Mouse (Mus musculus) liver, embryonic 12.5 days (tissue): ENCODE measurements around the gene Aco2. TPM values are rescaled to one million over a fixed set of nuclear protein-coding genes. Genes with fewer than 3 reads are reported as not detected.

ENCODE experiments used
- ATAC-seq: fragments of 200-750 bp; cut with Nextera tagmentation; 2 replicates; pipeline ENCODE4 v1.8.0; 2017; ENCODE audit warnings: moderate number of reproducible peaks, mild to moderate bottlenecking, moderate library complexity
- H3K27ac ChIP-seq: fragments of 300-500 bp; sonication (generic); 2 replicates; pipeline ENCODE4 v1.5.1; 2016; ENCODE audit warnings: mild to moderate bottlenecking
- H3K27me3 ChIP-seq: fragments of 300-500 bp; sonication (generic); replicated peaks from 2 replicates; pipeline ENCODE4 v1.6.1; 2016; ENCODE audit warnings: mild to moderate bottlenecking, moderate library complexity
- H3K36me3 ChIP-seq: fragments of 300-500 bp; sonication (generic); 2 replicates; pipeline ENCODE4 v1.6.1; 2016; ENCODE audit warnings: mild to moderate bottlenecking, moderate library complexity
- H3K4me1 ChIP-seq: fragments of 300-500 bp; sonication (generic); 2 replicates; pipeline ENCODE4 v1.6.1; 2016
- H3K4me2 ChIP-seq: fragments of 300-500 bp; sonication (generic); 2 replicates; pipeline ENCODE4 v1.6.1; 2016; ENCODE audit warnings: mild to moderate bottlenecking, moderate library complexity
- H3K4me3 ChIP-seq: fragments of 300-500 bp; sonication (generic); 2 replicates; pipeline ENCODE4 v1.5.1; 2016; ENCODE audit warnings: mild to moderate bottlenecking, moderate library complexity
- H3K9ac ChIP-seq: fragments of 300-500 bp; sonication (generic); 2 replicates; pipeline ENCODE4 v1.6.1; 2016; ENCODE audit warnings: mild to moderate bottlenecking, moderate library complexity
- H3K9me3 ChIP-seq: fragments of 300-500 bp; sonication (generic); replicated peaks from 2 replicates; pipeline ENCODE4 v1.6.1; 2016; ENCODE audit warnings: mild to moderate bottlenecking, moderate library complexity
- WGBS: fragments of 180-500 bp; shearing (Covaris S2); methylation state at CpG from one replicate; pipeline ENCODE4 v1.1.7; 2016; ENCODE audit not compliant: insufficient replicate concordance; 5-methylcytosine and 5-hydroxymethylcytosine counted together
- polyA plus RNA-seq: library from polyadenylated mRNA; unstranded; fragments of >200 nt; fragmentation: Nextera tagmentation; extraction: Ambion mirVana; gene quantifications from 2 replicates; pipeline ENCODE4 v1.2.1, GENCODE M21; 2016

Gene Aco2
- polyA plus RNA-seq, 1 experiment from 2014 or later, result 132 TPM

GRCm38 (mm10) chr15:81961078-81961451 lies 89.0 kb downstream of the Aco2 start:
- peak overlapping the region; percentile 63 for H3K9ac ChIP-seq

GRCm38 (mm10) chr15:81964262-81964661 lies 92.2 kb downstream of the Aco2 start:
- Histone ChIP-seq H3K4me3 (no peak overlapping the region), H3K27ac (no peak overlapping the region), H3K9ac (no peak overlapping the region), H3K4me2 (no peak overlapping the region), H3K36me3 (no peaks in the 10 kb centered on the region), H3K27me3 (peaks cover 15% of the 10 kb centered on the region), H3K9me3 (no peaks in the 10 kb centered on the region), H3K4me1 (peaks cover 39% of the 10 kb centered on the region)
- WGBS, result 18% methylated on average over 1 of the region's 1 CpGs
- no peak for ATAC-seq

More at GRCm38 (mm10) chr15:81961078-81961451, 89.0 kb downstream of the Aco2 start:
- peak overlapping the region; percentile 100 for H3K4me2 ChIP-seq
- H3K27me3 ChIP-seq, result 0 out of 2 replicates have a peak, but pooled peaks cover 3% of the 10 kb centered on the region
- H3K4me3 ChIP-seq, result peak overlapping the region; percentile 82
- peak overlapping the region; percentile 91 for H3K27ac ChIP-seq
- H3K4me1 ChIP-seq, result peaks cover 34% of the 10 kb centered on the region
- H3K36me3 ChIP-seq, result peaks cover 11% of the 10 kb centered on the region; the same call in 1 of the 2 replicates
- WGBS, result 0% methylated on average over 5 of the region's 8 CpGs
- H3K9me3 ChIP-seq, result no peaks in the 10 kb centered on the region
- ATAC-seq, result peak; percentile 73

Other genes with a start within 250 kb of the Aco2 start
- gene L3mbtl2, start 208.4 kb upstream of the Aco2 start, polyA plus RNA-seq, result 29.0 and 29.6 TPM in 2 replicates
- gene Chadl, start 175.0 kb upstream of the Aco2 start, polyA plus RNA-seq, result 0.38 and 0.48 TPM in 2 replicates
- 9.8 and 10.0 TPM in 2 replicates for gene Zc3h7b, start 127.3 kb upstream of the Aco2 start, polyA plus RNA-seq
- gene Rangap1, start 126.8 kb upstream of the Aco2 start, polyA plus RNA-seq, result 113 and 121 TPM in 2 replicates
- 8.4 and 9.5 TPM in 2 replicates for gene Tef, start 69.9 kb upstream of the Aco2 start, polyA plus RNA-seq
- gene Tob2, start 13.5 kb upstream of the Aco2 start, polyA plus RNA-seq, result 12.8 and 14.5 TPM in 2 replicates
- gene Phf5a, start 398 bp upstream of the Aco2 start, polyA plus RNA-seq, result 140 and 145 TPM in 2 replicates
- gene Polr3h, start 53.9 kb downstream of the Aco2 start, polyA plus RNA-seq, result 87.2 and 96.3 TPM in 2 replicates
- gene Csdc2, start 64.5 kb downstream of the Aco2 start, polyA plus RNA-seq, result 1.8 and 2.5 TPM in 2 replicates
- gene Pmm1, start 88.6 kb downstream of the Aco2 start, polyA plus RNA-seq, result 24.6 and 28.0 TPM in 2 replicates
- not detected in 2 replicates for gene 1700029P11Rik, start 108.2 kb downstream of the Aco2 start, polyA plus RNA-seq
- 94.9 and 98.7 TPM in 2 replicates for gene Xrcc6, start 115.5 kb downstream of the Aco2 start, polyA plus RNA-seq
- gene Desi1, start 161.6 kb downstream of the Aco2 start, polyA plus RNA-seq, result 19.6 and 21.8 TPM in 2 replicates
- gene Snu13, start 175.3 kb downstream of the Aco2 start, polyA plus RNA-seq, result 232 and 235 TPM in 2 replicates
- gene 4930407I10Rik, start 186.8 kb downstream of the Aco2 start, polyA plus RNA-seq, result not detected in 2 replicates
- not detected in 2 replicates for gene Mei1, start 197.7 kb downstream of the Aco2 start, polyA plus RNA-seq